Mouse (Mus musculus) urinary bladder, postnatal 14 days (tissue): ENCODE results near the gene Lrrn1.

Experiments used
- DNase-seq: peaks from one replicate; pipeline ENCODE4 v3.0.0; 2021; ENCODE audit warnings: low spot score

The Lrrn1 gene

GRCm38 (mm10) chr6:107528877-107529864 is at the start of gene Lrrn1:
Gene Lrrn1 (plus strand): TSS chr6:107529768.
- peak; percentile 18 for DNase-seq

- DNase-seq = no peak
These were observed 35.1 kb upstream of the Lrrn1 start for GRCm38 (mm10) chr6:107494491-107494890.

GRCm38 (mm10) chr6:107495830-107496229 is 33.7 kb upstream of the Lrrn1 start:
- no peak for DNase-seq

- DNase-seq = no peak
These were observed 15.9 kb upstream of the Lrrn1 start for GRCm38 (mm10) chr6:107513716-107514115.

GRCm38 (mm10) chr6:107523953-107524352 is 5.6 kb upstream of the Lrrn1 start:
- DNase-seq = peak; percentile 46

GRCm38 (mm10) chr6:107529911-107530431 is 403 bp downstream of the Lrrn1 start:
- DNase-seq = peak; percentile 20

- DNase-seq = no peak
These were observed 1.2 kb downstream of the Lrrn1 start for GRCm38 (mm10) chr6:107530621-107531285.

GRCm38 (mm10) chr6:107531526-107532080 is 2.0 kb downstream of the Lrrn1 start:
- no peak for DNase-seq

- no peak for DNase-seq
These were observed 5.0 kb downstream of the Lrrn1 start for GRCm38 (mm10) chr6:107534533-107534932.

- no peak for DNase-seq
These were observed 7.1 kb downstream of the Lrrn1 start for GRCm38 (mm10) chr6:107536631-107537030.

- no peak for DNase-seq
These were observed 11.7 kb downstream of the Lrrn1 start for GRCm38 (mm10) chr6:107541222-107541621.

GRCm38 (mm10) chr6:107541918-107542317 is 12.3 kb downstream of the Lrrn1 start:
- DNase-seq = no peak

GRCm38 (mm10) chr6:107546272-107546671 is 16.7 kb downstream of the Lrrn1 start:
- DNase-seq = no peak

GRCm38 (mm10) chr6:107552511-107552910 is 22.9 kb downstream of the Lrrn1 start:
- no peak for DNase-seq

- no peak for DNase-seq
These were observed 25.8 kb downstream of the Lrrn1 start for GRCm38 (mm10) chr6:107555364-107555763.

GRCm38 (mm10) chr6:107556996-107557395 is 27.4 kb downstream of the Lrrn1 start:
- DNase-seq = no peak

GRCm38 (mm10) chr6:107557806-107558205 is 28.2 kb downstream of the Lrrn1 start:
- no peak for DNase-seq

- DNase-seq = no peak
These were observed 32.7 kb downstream of the Lrrn1 start for GRCm38 (mm10) chr6:107562255-107562654.

- DNase-seq = peak; percentile 6
These were observed 37.5 kb downstream of the Lrrn1 start for GRCm38 (mm10) chr6:107566944-107567634.

- no peak for DNase-seq
These were observed 45.0 kb downstream of the Lrrn1 start for GRCm38 (mm10) chr6:107574561-107574960.

GRCm38 (mm10) chr6:107575405-107575804 is 45.8 kb downstream of the Lrrn1 start:
- no peak for DNase-seq

- no peak for DNase-seq
These were observed 47.7 kb downstream of the Lrrn1 start for GRCm38 (mm10) chr6:107577309-107577708.
